Mouse (Mus musculus): ENCODE measurements around the gene Hpse2.

DNA sequence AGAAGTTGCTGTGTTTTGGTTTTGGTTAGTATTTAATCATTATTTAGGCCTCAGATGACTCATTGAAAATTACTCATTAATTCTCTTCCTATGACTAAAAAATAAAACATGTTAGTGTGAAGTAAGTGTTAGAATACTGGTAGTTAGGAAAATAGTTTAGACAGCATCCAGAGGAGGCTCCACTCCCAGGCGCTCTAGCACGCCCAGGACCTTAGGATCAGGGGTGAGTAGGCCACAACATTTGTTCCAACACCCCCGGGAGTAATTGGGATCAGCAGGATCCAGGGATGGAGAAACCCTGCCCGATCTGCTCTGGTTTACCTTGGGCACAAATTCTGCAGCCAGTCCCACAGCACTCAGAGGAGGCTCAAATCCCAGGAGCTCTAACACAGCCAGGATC lies 532.5 kb downstream of the Hpse2 start:
- TF ChIP-seq CTCF (IDR thresholded peaks at IDR 0.05; ENCODE audit: low read depth) (no peak), EP300 (IDR thresholded peaks at IDR 0.05; ENCODE audit: low read depth) (no peak)

Data from liver, embryonic 14.5 days (tissue).